Mouse (Mus musculus) heart, embryonic 16.5 days (tissue): ENCODE data around the gene Spata4. TPM values are rescaled to one million over a fixed set of nuclear protein-coding genes. Genes with fewer than 3 reads are reported as not detected.

Experiments
- ATAC-seq: fragments of 200-750 bp; cut with Nextera tagmentation; replicated peaks from 2 replicates; pipeline ENCODE4 v1.8.0; 2017; ENCODE audit warnings: moderate number of reproducible peaks; ENCODE audit not compliant: insufficient read depth, low FRiP score; ENCODE audit errors: extremely low read depth
- H3K27ac ChIP-seq: fragments of 300-500 bp; sonication (generic); 2 replicates; pipeline ENCODE4 v1.5.1; 2014; ENCODE audit warnings: mild to moderate bottlenecking, low read length, control low read depth, moderate library complexity
- H3K27me3 ChIP-seq: fragments of 300-500 bp; sonication (generic); 2 replicates; pipeline ENCODE4 v1.6.1; 2014; ENCODE audit warnings: low read length, mixed read lengths; ENCODE audit not compliant: control insufficient read depth, insufficient read depth
- H3K36me3 ChIP-seq: fragments of 300-500 bp; sonication (generic); 2 replicates; pipeline ENCODE4 v1.6.1; 2014; ENCODE audit not compliant: control insufficient read depth, insufficient read depth
- H3K4me1 ChIP-seq: fragments of 300-500 bp; sonication (generic); 2 replicates; pipeline ENCODE4 v1.6.1; 2014; ENCODE audit warnings: low read length, mixed read lengths; ENCODE audit not compliant: control insufficient read depth, insufficient read depth
- H3K4me2 ChIP-seq: fragments of 300-500 bp; sonication (generic); 2 replicates; pipeline ENCODE4 v1.6.1; 2014; ENCODE audit warnings: low read depth, mild to moderate bottlenecking, control low read depth, low read length
- H3K4me3 ChIP-seq: fragments of 300-500 bp; sonication (generic); 2 replicates; pipeline ENCODE4 v1.5.1; 2014; ENCODE audit warnings: mild to moderate bottlenecking, control low read depth, low read length
- H3K9ac ChIP-seq: fragments of 300-500 bp; sonication (generic); 2 replicates; pipeline ENCODE4 v1.6.1; 2014; ENCODE audit warnings: low read length, control low read depth
- H3K9me3 ChIP-seq: fragments of 300-500 bp; sonication (generic); replicated peaks from 2 replicates; pipeline ENCODE4 v1.6.1; 2016; ENCODE audit warnings: low read length; ENCODE audit not compliant: control insufficient read depth
- WGBS: fragments of 180-500 bp; shearing (Covaris S2); extraction: QIAGEN DNeasy Blood & Tissue Kit; methylation state at CpG from one replicate; pipeline ENCODE4 v1.1.7; 2014; 5-methylcytosine and 5-hydroxymethylcytosine counted together
- polyA plus RNA-seq: library from polyadenylated mRNA; unstranded; fragments of >200 nt; fragmentation: Nextera tagmentation; extraction: Ambion mirVana; gene quantifications from 2 replicates; pipeline ENCODE4 v1.2.1, GENCODE M21; 2015

The Spata4 gene
- polyA plus RNA-seq, 1 experiment from 2014 or later: not detected

DNA sequence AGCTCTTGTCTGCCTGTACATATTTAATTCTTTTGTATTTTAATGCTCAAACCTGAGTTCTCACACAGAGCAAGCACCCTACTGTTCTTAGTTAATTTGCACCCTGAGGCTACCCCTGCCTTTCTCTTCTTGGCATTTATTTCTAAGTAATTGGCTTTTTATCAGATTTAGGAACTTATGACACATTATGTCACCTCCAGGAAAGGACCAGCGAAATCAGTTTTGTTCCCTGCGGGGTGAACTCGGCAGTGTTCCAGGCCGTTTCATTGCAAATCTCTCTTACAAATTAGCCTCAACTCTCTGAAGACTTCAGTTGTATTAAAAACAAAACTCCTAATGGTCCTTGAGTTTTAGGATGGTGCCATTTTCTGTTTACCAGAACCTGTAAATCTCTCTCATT lies 38.1 kb downstream of the Spata4 start:
- H3K4me2 ChIP-seq: no peak overlapping the region
- H3K27ac ChIP-seq: no peak overlapping the region
- no peak overlapping the region for H3K4me3 ChIP-seq
- no peaks in the 10 kb centered on the region for H3K27me3 ChIP-seq
- WGBS: 68% methylated on average over 4 of the region's 4 CpGs
- ATAC-seq: no peak
- no peak overlapping the region for H3K9ac ChIP-seq
- no peaks in the 10 kb centered on the region; the same call in 1 of the 2 replicates for H3K4me1 ChIP-seq
- no peaks in the 10 kb centered on the region for H3K9me3 ChIP-seq
- no peaks in the 10 kb centered on the region for H3K36me3 ChIP-seq

Other genes starting within 250 kb of the Spata4 start
- gene Asb5, start 71.2 kb upstream of the Spata4 start, polyA plus RNA-seq: 4.7 and 5.9 TPM in 2 replicates
- gene Spcs3, start 70.8 kb upstream of the Spata4 start, polyA plus RNA-seq: 59.3 and 67.2 TPM in 2 replicates